Mouse (Mus musculus) right cerebral cortex, postnatal 4 days (tissue): ENCODE results near the gene Tgoln1.

ENCODE experiments used
- DNase-seq: peaks from one replicate; pipeline ENCODE4 v3.0.0-alpha.2; 2022

Tgoln1 gene

DNA sequence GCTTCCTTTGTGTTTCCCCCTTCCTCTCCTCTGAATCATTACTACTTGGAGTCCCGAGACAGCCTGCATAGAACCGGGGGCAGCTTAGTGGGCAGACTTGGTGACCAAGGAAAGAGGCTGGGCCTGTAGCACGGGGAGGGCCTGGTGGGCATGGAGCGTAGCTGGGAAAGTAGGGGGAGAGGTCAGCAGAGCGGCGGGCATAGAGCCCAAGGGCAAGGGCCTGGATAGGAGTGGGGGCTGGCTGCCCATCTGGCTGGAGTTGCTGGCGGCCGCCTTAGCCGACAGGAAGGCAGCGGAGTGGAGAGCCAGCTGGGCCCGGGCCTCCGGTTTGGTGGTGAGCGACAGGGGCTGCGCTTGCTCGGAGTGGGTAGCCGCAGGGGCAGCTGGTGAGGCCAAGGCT is 10.5 kb upstream of the Tgoln1 start:
- no peak for DNase-seq

GRCm38 (mm10) chr6:72626391-72626790 is 9.6 kb upstream of the Tgoln1 start:
- no peak for DNase-seq

DNA sequence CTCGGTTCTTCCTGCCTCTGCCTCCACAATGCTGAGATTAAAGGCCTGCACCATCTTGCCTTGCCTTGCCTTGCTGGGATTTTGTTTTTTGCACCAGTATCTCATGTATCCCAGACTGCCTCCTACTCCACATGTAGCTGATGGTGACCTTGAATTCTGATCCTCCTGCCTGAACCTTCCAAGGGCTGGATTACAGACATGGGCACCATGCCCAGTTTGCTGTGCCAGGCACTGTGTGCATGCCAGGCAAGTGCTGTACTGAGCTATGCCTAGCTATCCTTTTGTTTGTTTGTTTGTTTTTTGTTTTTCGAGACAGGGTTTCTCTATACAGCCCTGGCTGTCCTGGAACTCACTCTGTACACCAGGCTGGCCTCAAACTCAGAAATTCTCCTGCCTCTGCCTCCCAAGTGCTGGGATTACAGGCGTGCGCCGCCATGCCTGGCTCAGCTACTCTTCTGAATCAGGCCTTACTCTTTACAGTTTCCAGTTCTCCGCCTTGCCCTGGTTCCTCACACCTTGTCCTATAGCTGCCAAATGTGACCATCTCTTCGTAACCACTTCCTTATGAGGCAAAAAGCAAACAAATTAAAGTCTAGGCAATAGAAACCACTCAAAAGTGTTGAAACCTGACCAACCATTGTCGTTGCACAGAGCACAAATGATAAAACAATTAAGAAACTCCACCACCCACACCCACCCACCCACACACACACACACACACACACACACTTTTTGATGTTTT is 7.0 kb upstream of the Tgoln1 start:
- no peak for DNase-seq

DNA sequence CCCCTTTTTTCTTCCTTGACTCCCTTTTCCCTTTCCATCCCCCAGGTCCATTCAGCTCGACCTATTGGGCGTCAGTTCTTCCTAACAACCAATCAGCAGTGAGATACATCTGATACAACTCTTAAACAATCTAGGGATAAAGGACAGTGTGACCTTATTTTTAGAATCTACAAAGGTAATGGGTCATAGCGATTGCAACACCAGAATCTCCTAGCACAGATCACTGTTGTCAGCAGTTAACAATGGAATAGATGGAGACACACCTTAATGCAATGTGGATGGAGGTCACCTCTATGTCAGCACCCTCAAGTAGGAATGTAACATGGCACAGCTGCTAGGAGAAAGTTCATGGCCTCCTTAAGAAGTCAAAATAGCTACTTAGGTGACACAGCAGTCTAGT is 6.1 kb upstream of the Tgoln1 start:
- no peak for DNase-seq

DNA sequence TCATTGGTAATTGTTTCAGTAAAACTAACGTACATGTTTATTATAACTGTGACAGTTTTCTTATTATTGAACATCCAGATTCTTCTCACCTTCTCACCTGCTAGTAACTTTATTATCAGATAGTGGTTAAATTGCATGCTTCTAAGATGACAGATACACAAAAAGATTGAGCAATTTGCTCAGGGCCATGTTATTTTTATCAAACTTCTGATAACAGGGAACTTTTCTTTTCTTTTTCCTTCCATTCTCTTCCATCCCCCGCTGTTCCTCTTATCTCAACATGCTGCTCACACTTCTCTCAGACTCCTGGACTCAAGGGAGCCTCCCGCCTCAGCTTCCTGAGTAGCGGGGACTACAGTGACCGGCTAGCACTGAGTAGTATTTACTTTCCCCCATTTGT is 4.1 kb upstream of the Tgoln1 start:
- no peak for DNase-seq

DNA sequence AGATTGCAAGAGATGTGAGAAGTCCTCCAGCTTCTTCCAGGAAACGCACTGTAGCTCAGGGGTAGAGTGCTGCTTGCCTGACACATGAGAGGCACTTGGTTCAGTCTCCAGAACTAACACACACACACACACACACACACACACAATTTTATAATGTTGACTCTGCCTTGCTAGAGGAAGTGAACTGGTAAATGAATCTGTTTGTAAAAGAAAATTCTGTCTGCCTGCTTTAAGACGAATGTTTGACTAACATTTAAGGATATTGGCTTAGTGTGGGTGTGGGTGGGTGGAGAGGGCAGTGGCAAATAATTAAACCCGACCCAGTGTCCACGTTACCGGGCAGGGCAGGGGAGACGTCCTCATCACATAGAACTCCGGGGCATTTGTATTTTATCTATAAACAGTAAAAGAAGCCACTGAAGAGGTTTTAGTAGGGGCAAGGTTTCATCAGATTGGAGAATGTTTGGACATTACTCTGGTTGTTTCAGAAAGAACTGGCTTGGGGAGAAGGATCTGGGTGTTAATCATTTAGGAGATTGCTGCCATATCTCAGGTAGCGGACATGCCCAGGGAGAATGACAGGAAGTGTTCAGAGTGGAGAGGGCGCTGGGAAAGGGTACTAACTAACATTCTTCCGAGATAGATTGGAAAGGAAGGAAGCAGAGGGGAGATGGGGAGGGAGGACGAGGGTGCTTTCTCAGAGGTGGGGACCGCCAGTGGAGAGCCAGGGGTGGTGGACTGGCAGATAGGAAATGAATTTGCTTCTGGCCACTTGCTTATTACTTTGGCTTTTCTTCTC is 3.1 kb upstream of the Tgoln1 start:
- no peak for DNase-seq

DNA sequence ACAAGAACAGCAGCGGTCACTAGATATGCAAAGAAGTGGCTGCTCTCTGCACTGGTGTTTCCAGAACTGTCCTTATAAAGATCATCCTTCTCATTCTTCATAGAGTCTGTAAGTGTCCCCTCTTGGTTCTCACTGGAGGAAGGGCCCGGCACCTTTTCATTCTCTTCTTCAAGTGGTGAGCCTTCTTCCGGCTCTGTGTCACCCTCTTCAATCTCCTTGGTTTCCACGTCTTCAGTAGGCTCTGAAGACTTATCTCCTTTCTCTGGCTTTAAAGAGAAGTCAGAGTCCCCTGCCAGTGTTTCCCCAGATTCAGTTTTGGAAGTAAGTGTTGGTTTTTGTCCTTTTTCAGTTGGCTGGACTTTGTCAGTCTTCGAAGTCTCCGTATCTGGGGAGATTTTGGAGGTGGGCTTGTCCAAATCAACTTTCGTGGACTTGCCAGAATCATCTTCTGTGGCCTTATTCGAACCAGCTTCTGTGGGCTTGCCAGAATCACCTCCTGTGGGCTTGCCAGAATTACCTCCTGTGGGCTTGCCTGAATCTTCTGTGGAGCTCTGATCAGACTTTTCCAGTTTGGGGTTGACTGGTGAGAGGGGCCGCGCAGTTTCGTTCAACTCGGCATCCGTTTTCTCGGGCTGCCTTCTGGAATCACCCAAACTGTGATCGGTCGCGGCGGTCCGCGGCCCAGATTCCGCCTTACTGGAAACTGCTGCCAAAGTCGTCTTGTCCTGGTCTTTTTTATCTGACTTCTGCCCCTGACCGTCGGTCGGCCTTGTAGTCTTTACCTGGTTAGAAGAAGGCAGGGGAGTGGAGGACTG is 1.0 kb downstream of the Tgoln1 start:
- peak; percentile 23 for DNase-seq

DNA sequence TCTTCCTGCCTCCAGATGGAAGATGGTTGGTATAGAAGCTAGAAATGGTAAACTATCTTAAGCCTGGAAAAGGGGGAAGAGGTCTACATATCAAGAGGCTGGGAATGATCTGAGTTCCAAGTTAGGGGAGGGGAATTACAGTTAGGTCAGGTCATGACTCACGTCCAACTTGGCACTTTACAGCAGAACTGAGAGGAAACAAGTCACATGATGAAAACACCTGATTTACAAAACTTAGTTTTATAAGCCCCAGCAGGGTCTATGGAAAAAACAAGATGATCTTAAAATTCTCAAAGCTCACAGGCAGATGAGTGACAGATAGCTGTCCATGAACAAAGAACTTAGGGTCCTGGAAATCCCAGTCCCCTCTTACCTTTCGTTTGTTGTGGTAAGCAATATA is 1.6 kb downstream of the Tgoln1 start:
- no peak for DNase-seq

- no peak for DNase-seq
Measured at GRCm38 (mm10) chr6:72610261-72610660, 6.5 kb downstream of the Tgoln1 start.

DNA sequence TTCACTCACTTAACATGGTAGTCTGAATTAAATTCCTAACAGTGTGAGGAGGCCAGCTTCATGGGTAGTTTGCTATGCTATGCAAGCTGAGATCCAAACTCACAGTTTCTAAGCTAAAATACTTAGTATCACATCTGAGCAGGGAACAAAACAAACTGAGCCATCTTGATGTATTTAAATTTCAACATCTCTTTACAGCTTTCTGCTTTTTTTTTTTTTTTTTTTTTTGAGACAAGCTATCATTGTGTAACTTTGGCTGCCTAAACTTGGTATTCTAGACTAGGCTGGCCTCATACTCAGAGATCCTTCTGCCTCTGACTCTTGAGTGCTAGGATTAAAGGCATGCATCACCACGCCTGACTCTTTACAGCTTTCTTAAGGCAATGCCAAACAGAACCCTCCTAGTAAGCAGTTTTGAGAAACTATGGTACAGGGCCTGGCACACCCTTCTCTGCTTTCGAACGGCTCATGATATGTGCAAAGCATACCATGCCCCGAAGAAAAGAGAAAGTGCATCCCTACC is 8.1 kb downstream of the Tgoln1 start:
- no peak for DNase-seq

DNA sequence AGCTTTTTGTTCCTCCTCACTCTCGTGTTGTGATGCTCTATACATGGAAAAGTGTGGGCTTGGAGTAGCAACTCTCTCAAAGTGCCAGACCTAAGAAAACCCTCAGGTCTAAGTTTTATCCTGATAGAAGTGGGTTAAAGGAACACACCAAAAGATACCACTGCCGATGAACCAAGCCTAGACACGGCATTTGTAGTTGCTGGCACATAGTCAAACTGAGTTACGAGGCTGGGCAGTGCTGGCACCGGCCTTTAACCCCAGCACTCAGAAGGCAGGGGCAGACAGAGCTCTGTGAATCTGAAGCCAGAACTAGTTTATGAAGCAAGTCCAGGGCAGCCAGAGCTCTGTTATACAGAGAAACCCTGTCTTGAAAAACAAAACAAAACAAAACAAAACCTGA is 9.1 kb downstream of the Tgoln1 start:
- DNase-seq = no peak

- DNase-seq = no peak
Measured at GRCm38 (mm10) chr6:72607060-72607459, 9.7 kb downstream of the Tgoln1 start.

DNA sequence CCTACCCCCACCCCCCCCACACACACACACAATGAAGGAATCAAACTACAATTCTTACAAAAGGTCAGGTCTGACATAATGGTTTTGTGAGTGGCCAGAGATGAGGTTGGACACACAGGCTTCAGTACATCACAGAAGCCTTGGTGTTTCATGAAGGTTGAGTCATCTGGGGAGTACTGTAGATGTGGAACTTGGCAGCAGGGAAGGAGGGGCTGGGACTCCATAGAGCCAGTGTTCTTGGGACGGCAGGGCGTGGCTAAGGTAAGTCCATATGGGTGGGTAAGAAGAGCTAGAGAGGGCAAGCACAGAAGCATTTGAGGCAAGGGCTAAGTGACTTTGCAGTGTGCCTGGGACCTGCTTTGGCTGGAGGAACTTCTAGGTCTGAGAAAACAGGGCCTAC is 12.7 kb downstream of the Tgoln1 start:
- DNase-seq = no peak

DNA sequence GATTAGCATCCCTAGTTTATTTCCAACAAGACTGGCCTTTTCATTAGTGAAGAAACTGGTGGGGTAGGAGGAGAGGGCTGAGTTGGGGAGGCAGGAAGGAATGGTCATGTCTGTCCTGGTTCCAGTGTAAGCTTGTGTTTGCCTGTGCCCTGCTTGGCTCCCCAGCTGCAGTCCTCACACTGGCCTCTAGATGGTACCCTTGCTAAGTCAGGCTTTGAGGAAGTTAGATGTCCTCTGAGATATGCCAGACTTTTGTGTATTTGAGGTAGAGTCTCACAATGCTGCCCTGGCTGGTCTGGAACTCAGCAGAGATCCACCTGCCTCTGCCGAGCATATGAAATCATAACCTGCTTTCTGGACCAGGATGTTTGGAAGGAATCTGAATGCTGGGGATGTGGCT is 15.1 kb downstream of the Tgoln1 start:
- DNase-seq = peak; percentile 78

DNA sequence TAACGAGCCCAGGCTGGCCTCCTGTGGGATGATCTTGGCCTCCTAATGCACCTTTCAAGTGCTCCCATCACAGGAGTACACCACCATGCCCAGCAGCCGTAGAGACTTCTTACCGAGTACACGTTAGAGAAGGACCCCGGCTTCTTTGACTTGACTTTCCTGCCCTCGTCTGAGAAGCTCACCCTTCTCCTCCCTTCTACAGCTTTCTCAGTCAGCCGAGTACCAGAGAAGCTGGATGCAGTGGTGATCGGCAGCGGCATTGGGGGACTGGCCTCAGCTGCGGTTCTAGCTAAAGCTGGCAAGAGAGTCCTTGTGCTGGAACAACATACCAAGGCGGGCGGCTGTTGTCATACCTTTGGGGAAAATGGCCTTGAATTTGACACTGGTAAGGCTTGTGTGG is 16.0 kb downstream of the Tgoln1 start:
- DNase-seq = no peak

DNA sequence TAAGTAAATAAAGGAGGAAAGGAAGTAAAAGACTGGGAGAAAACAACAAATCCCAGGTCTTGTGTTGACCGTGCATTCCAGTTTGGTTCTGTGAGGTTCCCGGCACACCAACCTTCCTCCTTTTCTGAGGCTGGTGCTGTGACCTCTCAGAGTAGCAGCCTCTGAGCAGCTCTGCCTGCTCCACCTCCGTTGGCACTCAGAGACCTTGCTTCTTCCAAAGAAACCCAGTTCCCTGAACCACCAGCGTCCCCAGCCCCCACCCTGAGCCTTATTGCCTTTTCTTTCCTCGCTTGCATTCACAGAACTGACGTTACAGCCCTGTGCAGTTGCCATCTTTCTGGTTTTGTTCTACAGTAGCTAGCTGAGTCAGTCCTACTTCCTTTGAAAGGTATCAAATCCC is 16.6 kb downstream of the Tgoln1 start:
- DNase-seq = no peak

DNA sequence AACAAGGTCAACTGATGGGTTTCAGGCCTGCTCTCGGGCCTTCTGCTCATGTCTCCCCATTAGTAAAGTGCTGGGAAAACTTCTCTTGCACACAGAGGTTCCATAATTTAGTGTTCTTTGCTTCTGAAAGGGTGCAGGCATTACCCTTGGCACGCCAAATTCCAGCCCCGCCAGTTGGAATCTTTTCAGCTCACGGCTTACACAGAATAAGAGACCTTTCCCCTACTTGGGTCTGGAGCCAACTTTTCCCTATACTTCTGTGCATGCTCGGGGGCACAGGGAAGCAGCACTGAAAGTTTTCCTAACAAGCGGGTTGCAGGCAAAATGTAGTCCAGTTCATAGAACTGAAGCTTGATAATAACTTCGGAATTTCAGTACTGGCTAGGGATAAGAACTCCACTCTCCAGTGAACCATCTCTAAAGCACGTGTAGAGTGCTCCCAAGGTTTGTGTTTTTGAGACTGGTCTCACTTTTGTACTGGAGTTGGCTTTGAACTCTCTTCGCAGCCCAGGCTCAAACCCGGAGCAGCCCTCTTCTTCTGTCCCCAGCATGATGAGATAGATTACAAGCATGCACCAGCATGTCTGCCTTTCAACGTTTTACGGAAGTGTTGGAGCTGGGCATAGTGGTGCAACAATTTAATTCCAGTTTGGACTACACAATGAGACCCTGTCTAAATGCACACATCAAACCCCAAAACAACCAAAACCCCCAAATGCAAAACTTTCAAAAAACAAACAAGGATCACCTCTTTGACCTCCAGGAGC is 17.8 kb downstream of the Tgoln1 start:
- peak; percentile 37 for DNase-seq

DNA sequence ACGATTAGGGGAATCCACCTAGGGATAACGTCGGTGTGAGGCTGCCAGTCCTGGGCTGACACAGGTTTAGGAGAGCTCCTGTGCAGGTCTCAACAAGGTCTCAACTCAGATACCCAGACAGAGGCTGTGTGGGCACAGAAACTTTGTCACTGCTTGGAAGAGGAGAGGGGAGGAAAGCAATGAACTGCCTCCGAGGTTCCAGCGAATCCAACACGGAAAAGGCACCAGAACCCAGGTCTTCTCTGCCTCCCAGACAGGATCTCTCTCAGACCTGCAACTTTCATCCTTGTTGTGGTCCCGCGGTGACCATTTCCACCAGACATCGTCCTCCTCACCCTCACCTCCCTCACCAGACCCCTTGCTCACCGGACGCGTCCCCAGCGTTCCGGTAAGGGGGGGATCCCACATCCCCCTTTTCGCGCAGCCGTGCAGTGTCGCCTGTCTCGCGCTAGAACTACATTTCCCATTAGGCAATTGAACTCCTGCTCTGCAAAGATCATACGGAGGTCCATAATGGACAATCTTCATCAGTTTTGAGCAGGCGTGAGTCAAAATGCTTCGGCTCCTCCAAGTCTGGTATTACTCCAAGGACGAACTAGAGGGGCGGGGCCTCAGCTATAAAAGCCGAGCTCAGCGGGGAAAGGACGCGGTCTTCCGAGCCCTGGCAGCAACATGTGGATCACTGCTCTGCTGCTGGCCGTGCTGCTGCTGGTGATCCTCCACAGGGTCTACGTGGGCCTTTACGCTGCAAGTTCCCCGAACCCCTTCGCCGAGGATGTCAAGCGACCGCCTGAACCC is 18.6 kb downstream of the Tgoln1 start, which contains the start of the genes Elmod3 and Retsat:
Gene Elmod3 (minus strand): TSS at position 458 of the 798 bp plus-strand sequence.
Gene Retsat (plus strand): TSS at position 520 of the 798 bp plus-strand sequence.
- peak; percentile 73 for DNase-seq

DNA sequence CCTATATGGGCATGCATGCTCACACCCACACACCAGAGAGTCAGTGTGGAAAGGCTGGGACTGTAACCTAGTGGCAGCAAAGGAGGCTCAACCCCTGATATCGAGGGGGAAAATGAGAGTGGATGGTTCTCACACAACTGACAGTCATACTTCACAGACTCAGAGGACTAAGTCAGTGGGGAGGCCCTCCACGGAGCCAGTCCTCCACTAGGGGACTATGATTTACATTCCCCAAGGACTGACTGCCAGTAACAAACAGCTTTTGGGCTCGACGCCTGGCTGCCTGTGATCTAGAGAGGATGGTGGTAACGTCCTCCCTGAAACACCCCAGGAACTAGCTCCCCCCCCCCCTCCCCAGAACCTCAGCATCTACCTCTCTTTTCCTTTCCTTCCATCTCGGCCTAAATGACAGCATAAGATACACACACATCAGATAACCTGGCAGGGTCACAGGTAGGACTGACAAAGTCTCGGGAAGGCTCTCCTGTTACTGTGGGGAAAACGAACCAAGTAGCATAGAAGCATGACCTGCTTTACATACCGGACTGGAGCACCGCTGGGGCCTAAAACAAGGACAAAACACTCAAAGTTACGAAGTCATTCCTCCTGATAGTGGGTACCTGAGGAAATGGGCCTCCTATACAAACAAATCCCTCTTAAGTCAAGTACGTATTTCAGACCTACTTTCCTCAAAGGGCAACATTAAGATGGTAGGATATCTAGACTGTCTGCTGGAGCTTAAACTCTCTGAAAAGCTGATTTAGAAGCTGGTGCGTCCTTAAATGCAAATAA is 19.5 kb downstream of the Tgoln1 start:
- peak; percentile 26 for DNase-seq

DNA sequence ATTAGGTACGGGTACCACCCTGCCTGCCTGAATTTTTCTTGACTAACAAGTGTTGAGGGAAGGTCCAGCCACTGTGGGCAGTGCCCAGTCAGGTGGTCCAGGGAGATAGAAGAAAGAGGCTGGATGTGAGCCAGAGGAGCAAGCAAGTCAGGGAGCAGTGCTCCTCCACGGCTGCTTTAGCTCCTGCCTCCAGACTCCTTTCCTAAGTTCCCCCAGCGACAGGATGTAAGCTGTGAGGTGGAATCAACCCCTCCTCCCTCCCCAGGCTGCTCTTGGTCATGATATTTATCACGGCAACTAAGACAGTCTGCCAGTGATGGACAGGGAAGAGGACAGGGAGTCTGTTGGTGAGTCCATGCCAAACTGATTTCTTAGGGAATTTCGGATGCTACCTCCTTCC is 22.9 kb downstream of the Tgoln1 start:
- DNase-seq = no peak
